17 mouse cellular contexts compared by ENCODE assay signal in genomic region chr6:23805333-23805732, GRCm38 (mm10).
DNase-seq lines count a peak whose midpoint lies in the region; ATAC-seq lines count a peak whose summit lies in the region.
"Had no signal": no experiment of that assay in that cellular context is flagged by ENCODE, and none has a peak within 500 bp of the region (broad histone marks: within the 10 kb centered on the region; RNA-seq: fewer than 3 reads in every experiment).

No protein-coding gene starts in this region.

- no peak for ATAC-seq in cerebellum, adult (ENCODE audit: insufficient number of reproducible peaks, low FRiP score, low TSS enrichment)
- ATAC-seq: activated CD4-positive, CD25-positive, alpha-beta regulatory T cell, adult 4 months; CD4-positive, CD25-positive, alpha-beta regulatory T cell, adult 4 months; forebrain, embryonic 14.5 days; forebrain, embryonic 16.5 days; Patski had no signal

- DNase-seq in cerebellum, adult 18-20 months, result peak; percentile 41 to 55
- DNase-seq in cerebellum, adult 9-10 months, result peak; percentile 51
- DNase-seq in cerebellum, adult 8-10 months, result no peak
- DNase-seq in cerebellum, postnatal 10 days, result peak; percentile 27 to 41
- DNase-seq in cerebellum, adult 11-12 months, result no peak
- DNase-seq: adrenal gland, adult 8-10 months; adrenal gland, postnatal 14 days; adrenal gland, postnatal 36 days; B cell, adult 2 months; embryo, embryonic 11 days; gastrocnemius, adult 2 months had no signal

Comparison
In these comparisons a context has a peak if more than half of its experiments do, and no peak if none do; other contexts are left out.
1. DNase-seq: peak in cerebellum, adult 18-20 months (2 of 2), cerebellum, adult 9-10 months (single experiment) and cerebellum, postnatal 10 days (2 of 2); none in cerebellum, adult 8-10 months (single experiment) and cerebellum, adult 11-12 months (single experiment).